Mouse (Mus musculus) urinary bladder, postnatal 14 days (tissue): ENCODE measurements around the gene Rps12-ps3.

Experiments
- DNase-seq: peaks from one replicate; pipeline ENCODE4 v3.0.0; 2021; ENCODE audit warnings: low spot score

Gene Rps12-ps3

DNA sequence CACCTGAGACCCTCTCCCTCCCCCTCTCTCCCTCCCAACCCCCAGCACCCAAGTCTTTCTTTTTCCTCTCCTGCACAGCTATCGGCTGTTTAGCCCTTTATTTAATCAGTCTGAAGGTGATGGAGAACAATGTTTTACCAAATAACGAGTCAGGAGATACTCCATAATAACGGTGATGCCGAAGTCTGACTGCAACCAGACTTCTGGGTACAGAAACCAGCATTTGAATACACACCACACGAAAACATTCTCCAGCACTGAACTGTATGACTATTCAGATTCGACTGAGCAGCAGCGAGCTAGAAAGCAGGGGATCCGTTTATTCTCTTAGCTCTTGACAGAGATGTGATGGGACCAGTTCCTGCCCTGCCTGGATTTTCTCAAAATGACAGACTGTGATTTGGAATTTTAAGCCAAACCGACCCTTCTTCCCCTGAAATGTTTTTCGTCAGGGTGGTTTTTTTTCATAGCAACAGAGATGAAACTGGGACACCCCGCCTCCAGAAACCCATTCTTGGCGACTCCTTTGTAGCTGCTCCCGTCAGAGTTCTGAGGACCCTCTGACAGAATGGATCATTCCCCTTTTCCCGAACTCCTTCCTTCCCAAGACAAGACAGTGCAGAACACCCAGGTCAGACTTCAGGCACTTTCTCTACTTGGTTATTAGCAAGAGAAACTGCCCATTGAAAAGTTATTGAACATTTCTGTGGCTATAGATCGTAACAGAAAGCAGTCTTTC lies 29.2 kb downstream of the Rps12-ps3 start:
- no peak for DNase-seq

DNA sequence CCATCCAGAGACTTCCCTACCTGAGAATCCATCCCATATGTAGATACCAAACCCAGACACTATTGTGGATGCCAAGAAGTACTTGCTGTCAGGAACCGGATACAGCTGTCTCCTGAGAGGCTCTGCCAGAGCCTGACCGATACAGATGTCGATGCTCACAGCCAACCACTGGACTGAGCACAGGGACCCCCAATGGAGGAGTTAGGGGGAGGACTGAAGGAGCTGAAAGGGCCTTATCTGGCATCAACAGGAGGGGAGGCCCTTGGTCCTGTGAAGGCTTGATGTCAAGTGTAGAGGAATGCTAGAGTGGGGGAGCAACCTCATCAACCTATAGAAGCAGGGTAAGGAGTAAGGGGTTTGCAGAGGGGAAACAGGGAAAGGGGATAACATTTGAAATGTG lies 30.7 kb downstream of the Rps12-ps3 start:
- no peak for DNase-seq

GRCm38 (mm10) chr19:59354906-59355305 lies 32.8 kb downstream of the Rps12-ps3 start:
- DNase-seq = no peak

DNA sequence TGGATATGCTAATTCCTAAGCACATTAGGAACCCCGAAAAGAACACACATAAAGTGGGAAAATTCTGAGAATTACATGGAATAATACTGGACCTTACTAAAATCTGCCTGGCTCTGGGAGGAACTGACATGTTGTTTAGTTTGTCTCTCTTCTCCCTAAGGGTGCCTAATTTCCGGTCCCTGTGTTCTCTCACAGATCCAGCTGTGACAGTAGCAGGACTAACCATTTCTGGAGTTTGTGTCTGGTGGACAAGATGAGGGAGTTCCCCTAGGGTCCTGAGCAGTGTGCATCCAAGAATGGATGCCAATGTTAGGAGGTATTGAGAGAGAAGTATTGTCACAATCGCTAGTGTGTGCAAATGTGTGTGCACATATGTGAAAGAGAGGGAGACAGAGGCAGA lies 34.3 kb downstream of the Rps12-ps3 start:
- DNase-seq = no peak

GRCm38 (mm10) chr19:59356843-59357595 lies 34.9 kb downstream of the Rps12-ps3 start:
- no peak for DNase-seq

DNA sequence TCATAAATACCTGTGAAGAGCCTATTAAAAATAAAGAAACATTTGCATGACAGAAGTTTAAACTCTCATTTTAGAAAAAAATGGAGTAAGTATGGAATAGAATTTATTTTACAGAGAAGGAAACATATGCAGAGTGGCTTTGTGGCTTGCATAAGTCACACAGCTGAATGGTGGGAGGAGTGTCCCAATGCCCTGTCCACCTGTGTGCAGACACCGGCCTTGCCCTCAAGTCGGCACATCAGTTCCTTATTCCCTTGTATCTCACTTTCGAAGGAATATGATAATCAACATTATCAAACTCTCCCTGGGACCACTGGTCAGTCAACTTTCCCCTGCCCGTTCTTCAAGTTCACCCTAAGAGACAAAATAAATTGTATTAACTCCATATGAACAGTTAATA lies 35.8 kb downstream of the Rps12-ps3 start:
- DNase-seq = no peak

- no peak for DNase-seq
Observed at GRCm38 (mm10) chr19:59359202-59359601, 37.1 kb downstream of the Rps12-ps3 start.

- no peak for DNase-seq
Observed at GRCm38 (mm10) chr19:59360486-59360896, 38.4 kb downstream of the Rps12-ps3 start.

DNA sequence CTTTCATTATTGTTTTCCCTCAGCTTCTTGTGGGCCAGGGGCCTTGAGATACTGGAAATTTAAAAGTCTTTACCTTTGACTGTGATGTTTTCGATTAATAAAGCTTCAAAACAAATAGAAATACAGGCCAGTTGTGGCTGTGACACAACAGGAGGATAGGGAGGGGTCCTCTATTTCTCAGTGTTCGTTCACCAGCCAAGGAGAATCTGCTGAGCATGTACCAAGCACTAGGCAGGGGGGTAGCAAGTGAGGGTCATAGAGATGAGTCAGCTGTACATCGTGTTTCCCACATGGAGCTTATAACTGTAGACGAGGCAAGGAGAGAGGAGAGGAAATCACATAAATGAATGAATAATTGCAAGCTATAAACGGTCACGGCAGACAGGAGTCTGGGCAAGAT lies 40.6 kb downstream of the Rps12-ps3 start:
- no peak for DNase-seq

DNA sequence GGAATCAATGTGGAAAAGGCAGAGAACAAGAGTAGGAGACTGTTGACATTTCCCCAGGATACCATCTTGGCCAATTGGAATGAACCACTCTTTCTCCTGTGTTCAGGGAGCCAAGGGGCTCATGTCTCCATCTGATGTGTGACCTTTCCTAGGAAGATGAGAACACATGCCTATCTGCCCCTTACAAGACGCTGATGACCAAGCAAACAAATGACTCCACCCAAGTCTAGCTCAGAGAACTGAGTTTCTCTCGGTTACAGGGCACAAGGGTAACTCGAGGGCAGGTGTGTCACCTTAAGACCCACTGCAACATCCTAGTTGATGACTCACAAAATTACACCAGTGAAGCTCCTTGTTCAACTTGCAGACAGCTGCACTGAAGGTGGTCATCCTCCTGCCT lies 41.6 kb downstream of the Rps12-ps3 start:
- DNase-seq = no peak

GRCm38 (mm10) chr19:59366724-59367123 lies 44.6 kb downstream of the Rps12-ps3 start:
- no peak for DNase-seq

DNA sequence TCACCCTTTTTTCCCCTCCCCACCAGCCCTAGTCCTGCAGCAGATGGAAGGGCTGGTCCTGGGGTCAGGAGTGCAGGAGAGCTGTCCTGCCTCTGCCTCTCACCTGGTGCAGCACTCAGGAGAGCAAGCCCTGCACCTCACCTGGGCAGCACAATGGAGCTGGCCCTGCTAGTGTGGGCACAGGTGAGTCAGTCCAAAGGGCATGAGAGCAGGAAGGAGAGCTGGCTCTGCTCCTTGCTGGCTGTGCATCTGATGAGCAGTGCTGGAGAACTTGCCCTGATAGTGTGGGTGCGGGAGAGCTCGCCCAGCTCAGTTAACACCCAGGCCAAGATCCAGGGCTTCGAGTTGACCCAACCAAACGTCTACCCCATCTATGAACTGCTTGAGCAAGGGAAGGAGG lies 45.8 kb downstream of the Rps12-ps3 start:
- no peak for DNase-seq

GRCm38 (mm10) chr19:59371016-59371415 lies 48.9 kb downstream of the Rps12-ps3 start:
- DNase-seq = no peak
